Mouse (Mus musculus): ENCODE measurements around the gene Tysnd1.

DNA sequence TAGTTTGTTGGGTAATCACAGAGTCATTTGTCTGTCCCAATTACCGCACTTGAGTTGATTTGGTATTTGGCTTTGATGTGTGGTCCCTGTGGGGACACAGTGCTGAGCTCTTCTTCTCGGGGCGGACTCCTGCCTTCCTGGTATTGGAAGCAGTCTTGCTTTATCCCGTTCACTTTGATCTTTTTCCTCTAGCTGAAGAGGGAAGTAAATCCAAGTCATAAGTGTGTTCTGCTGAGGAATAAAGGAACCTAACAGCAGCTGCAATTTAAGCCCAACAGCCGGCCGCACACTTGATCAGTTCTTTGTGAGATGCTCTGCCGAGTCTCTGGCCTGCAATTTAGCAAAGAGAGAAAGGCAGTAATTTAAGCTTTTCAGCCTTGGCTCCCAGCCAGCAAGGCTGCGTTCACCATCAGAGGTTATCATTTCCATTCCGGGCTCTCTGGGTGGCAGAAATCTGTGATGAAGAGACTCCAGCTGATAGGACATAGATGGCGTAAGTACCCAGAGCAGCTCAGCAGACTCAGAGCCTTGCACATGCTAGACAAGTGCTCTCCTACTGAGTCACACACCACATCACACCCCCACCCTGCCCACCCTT lies 32.8 kb upstream of the Tysnd1 start:
- no peak for TF ChIP-seq CTCF (IDR thresholded peaks at IDR 0.05; ENCODE audit: low read depth)
- TF ChIP-seq EP300 (IDR thresholded peaks at IDR 0.05; ENCODE audit: low read depth), result no peak

All from liver, postnatal 0 days (tissue).